Mouse (Mus musculus) liver, postnatal 0 days (tissue): ENCODE measurements around the gene Aacs.

ENCODE experiments used
- CTCF ChIP-seq: sonication (generic); IDR thresholded peaks from 2 replicates; pipeline ENCODE4 v1.5.1; 2016; ENCODE audit warnings: antibody characterized with exemption, low read depth
- EP300 ChIP-seq: IDR thresholded peaks from 2 replicates; pipeline ENCODE4 v1.6.1; 2016; ENCODE audit warnings: antibody characterized with exemption, low read depth, mild to moderate bottlenecking

DNA sequence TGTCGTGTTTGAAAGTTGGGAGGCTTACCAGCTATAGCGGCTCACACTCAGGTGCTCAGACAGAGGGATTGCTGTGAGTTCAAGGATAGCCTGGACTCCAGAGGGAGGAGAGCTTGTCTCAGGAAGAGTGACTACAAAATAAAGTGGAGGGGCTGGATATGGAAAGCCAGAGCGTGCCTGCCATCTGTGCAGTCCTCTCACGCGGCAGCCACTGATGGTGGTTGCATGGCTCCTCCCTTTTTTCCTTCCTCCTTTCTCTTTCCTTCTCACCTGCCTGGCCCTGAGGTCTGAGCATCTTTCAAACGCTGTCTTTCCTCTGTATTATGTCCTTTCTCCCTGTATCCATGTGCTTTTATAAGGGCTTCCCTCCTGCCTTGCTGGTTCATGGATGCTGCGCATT is 2.4 kb downstream of the Aacs start:
- TF ChIP-seq EP300 (no peak), CTCF (no peak)
